Mouse (Mus musculus) bone marrow macrophage, adult 2 months (primary cell): ENCODE measurements around the gene Klhl31.

Experiments
- CTCF ChIP-seq: IDR thresholded peaks from 2 replicates; pipeline ENCODE4 v1.5.1; 2012; ENCODE audit warnings: low read depth, mild to moderate bottlenecking, low read length, moderate library complexity
- POLR2A ChIP-seq: IDR thresholded peaks from 2 replicates; pipeline ENCODE4 v1.6.1; 2012; ENCODE audit warnings: mild to moderate bottlenecking, low read depth, low read length, borderline replicate concordance

DNA sequence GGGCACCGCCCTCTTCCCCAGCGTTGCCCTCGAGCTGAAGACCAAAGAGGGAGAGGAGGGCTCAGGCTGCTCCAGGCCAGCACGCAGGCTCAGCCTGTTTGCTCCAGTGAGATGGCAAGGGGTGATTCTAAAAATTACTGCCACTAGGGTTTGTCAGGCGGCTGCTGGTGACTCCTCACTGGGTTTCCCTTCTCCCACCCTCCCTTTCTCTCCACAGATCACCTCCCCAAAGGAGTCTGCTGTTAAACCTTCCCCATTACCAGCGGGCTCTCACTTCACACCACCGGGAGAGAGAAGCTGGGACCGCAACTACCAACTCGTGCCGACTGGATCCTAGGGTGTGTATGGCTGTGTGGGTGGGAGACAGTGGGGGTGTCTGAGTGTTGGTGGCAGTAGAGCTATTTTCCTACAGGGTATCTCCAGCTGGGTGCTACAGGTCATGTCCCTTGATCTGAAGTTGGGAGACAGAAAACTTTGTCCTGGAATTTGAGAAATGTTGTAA lies at the start of gene Klhl31:
- TF ChIP-seq CTCF (no peak), POLR2A (no peak)
